Mouse (Mus musculus) hindbrain, embryonic 14.5 days (tissue): Measurements from ENCODE around the gene Rbfox1. TPM values are rescaled to one million over a fixed set of nuclear protein-coding genes. Genes with fewer than 3 reads are reported as not detected.

ENCODE experiments used
- ATAC-seq: fragments of 200-750 bp; cut with Nextera tagmentation; 2 replicates; pipeline ENCODE4 v1.8.0; 2017; ENCODE audit warnings: moderate number of reproducible peaks, mild to moderate bottlenecking, moderate TSS enrichment, moderate library complexity; ENCODE audit not compliant: low FRiP score
- DNase-seq: peaks from one replicate; pipeline ENCODE4 v3.0.0-alpha.2; 2015; ENCODE audit warnings: low spot score
- H3K27ac ChIP-seq: fragments of 300-500 bp; sonication (generic); 2 replicates; pipeline ENCODE4 v1.5.1; 2014; ENCODE audit warnings: mild to moderate bottlenecking, moderate library complexity
- H3K27me3 ChIP-seq: fragments of 300-500 bp; sonication (generic); 2 replicates; pipeline ENCODE4 v1.6.1; 2014; ENCODE audit warnings: mild to moderate bottlenecking, low read length, mixed read lengths; ENCODE audit not compliant: control insufficient read depth, insufficient read depth
- H3K36me3 ChIP-seq: fragments of 300-500 bp; sonication (generic); replicated peaks from 2 replicates; pipeline ENCODE4 v1.6.1; 2014; ENCODE audit not compliant: control insufficient read depth, insufficient read depth
- H3K4me1 ChIP-seq: fragments of 300-500 bp; sonication (generic); replicated peaks from 2 replicates; pipeline ENCODE4 v1.6.1; 2014; ENCODE audit warnings: antibody characterized with exemption, low read length, mixed read lengths; ENCODE audit not compliant: control insufficient read depth, insufficient read depth
- H3K4me2 ChIP-seq: fragments of 300-500 bp; sonication (generic); replicated peaks from 2 replicates; pipeline ENCODE4 v1.6.1; 2014; ENCODE audit warnings: mild to moderate bottlenecking, moderate library complexity
- H3K4me3 ChIP-seq: fragments of 300-500 bp; sonication (generic); replicated peaks from 2 replicates; pipeline ENCODE4 v1.5.1; 2014; ENCODE audit warnings: mild to moderate bottlenecking, low read length
- H3K9ac ChIP-seq: fragments of 300-500 bp; sonication (generic); 2 replicates; pipeline ENCODE4 v1.6.1; 2014
- H3K9me3 ChIP-seq: fragments of 300-500 bp; sonication (generic); 2 replicates; pipeline ENCODE4 v1.6.1; 2016; ENCODE audit warnings: low read length; ENCODE audit not compliant: control insufficient read depth
- WGBS: fragments of 180-500 bp; shearing (Covaris S2); extraction: QIAGEN DNeasy Blood & Tissue Kit; methylation state at CpG from one replicate; pipeline ENCODE4 v1.1.7; 2014; 5-methylcytosine and 5-hydroxymethylcytosine counted together
- polyA plus RNA-seq: library from polyadenylated mRNA; unstranded; fragments of >200 nt; fragmentation: Nextera tagmentation; extraction: Ambion mirVana; gene quantifications from 2 replicates; pipeline ENCODE4 v1.2.1, GENCODE M21; 2014

Rbfox1 gene
- polyA plus RNA-seq, 1 experiment from 2014 or later = 217 TPM

GRCm38 (mm10) chr16:6365793-6366192, 480.6 kb downstream of the Rbfox1 start:
- Histone ChIP-seq H3K9me3 (no peaks in the 10 kb centered on the region), H3K4me2 (no peak overlapping the region), H3K36me3 (no peaks in the 10 kb centered on the region), H3K9ac (no peak overlapping the region), H3K4me3 (no peak overlapping the region), H3K27me3 (no peaks in the 10 kb centered on the region), H3K27ac (no peak overlapping the region), H3K4me1 (no peaks in the 10 kb centered on the region)
- WGBS = 90% methylated on average over 2 of the region's 2 CpGs
- DNase-seq (no peak), ATAC-seq (no peak)

GRCm38 (mm10) chr16:6366649-6367048, 481.5 kb downstream of the Rbfox1 start:
- Histone ChIP-seq H3K4me1 (no peaks in the 10 kb centered on the region), H3K27ac (no peak overlapping the region), H3K4me2 (no peak overlapping the region), H3K36me3 (no peaks in the 10 kb centered on the region), H3K9me3 (no peaks in the 10 kb centered on the region), H3K9ac (no peak overlapping the region), H3K4me3 (no peak overlapping the region), H3K27me3 (no peaks in the 10 kb centered on the region)
- no peak for DNase-seq
- no peak for ATAC-seq
- 79% methylated on average over 6 of the region's 6 CpGs for WGBS

- Histone ChIP-seq H3K27ac (no peak overlapping the region), H3K4me3 (no peak overlapping the region), H3K4me2 (no peak overlapping the region), H3K9ac (no peak overlapping the region), H3K4me1 (peaks cover 11% of the 10 kb centered on the region; the same call in 1 of the 2 replicates), H3K36me3 (no peaks in the 10 kb centered on the region), H3K9me3 (no peaks in the 10 kb centered on the region), H3K27me3 (no peaks in the 10 kb centered on the region)
- WGBS = 94% methylated on average over 3 of the region's 3 CpGs
- DNase-seq (no peak), ATAC-seq (no peak)
These were observed 495.8 kb downstream of the Rbfox1 start for GRCm38 (mm10) chr16:6380924-6381323.

- H3K4me2 ChIP-seq = no peak overlapping the region
- H3K36me3 ChIP-seq = no peaks in the 10 kb centered on the region
- peaks cover 11% of the 10 kb centered on the region; the same call in 1 of the 2 replicates for H3K4me1 ChIP-seq
- DNase-seq = no peak
- H3K27ac ChIP-seq = no peak overlapping the region
- no peak overlapping the region for H3K4me3 ChIP-seq
- H3K9ac ChIP-seq = no peak overlapping the region
- no peak for ATAC-seq
- no peaks in the 10 kb centered on the region for H3K27me3 ChIP-seq
- 52% methylated on average over 2 of the region's 2 CpGs for WGBS
- H3K9me3 ChIP-seq = no peaks in the 10 kb centered on the region
These were observed 496.4 kb downstream of the Rbfox1 start for GRCm38 (mm10) chr16:6381572-6381971.

GRCm38 (mm10) chr16:6382712-6383111, 497.6 kb downstream of the Rbfox1 start:
- no peak for DNase-seq
- Histone ChIP-seq H3K4me1 (peaks cover 11% of the 10 kb centered on the region; the same call in 1 of the 2 replicates), H3K4me3 (no peak overlapping the region), H3K9me3 (no peaks in the 10 kb centered on the region), H3K36me3 (no peaks in the 10 kb centered on the region), H3K27ac (no peak overlapping the region), H3K9ac (no peak overlapping the region), H3K27me3 (no peaks in the 10 kb centered on the region), H3K4me2 (no peak overlapping the region)
- no peak for ATAC-seq
- WGBS = 93% methylated on average over 5 of the region's 5 CpGs

- H3K4me2 ChIP-seq = no peak overlapping the region
- no peak for DNase-seq
- ATAC-seq = no peak
- no peaks in the 10 kb centered on the region for H3K4me1 ChIP-seq
- no peak overlapping the region for H3K4me3 ChIP-seq
- H3K27me3 ChIP-seq = no peaks in the 10 kb centered on the region
- no peaks in the 10 kb centered on the region for H3K9me3 ChIP-seq
- WGBS = 84% methylated on average over 6 of the region's 6 CpGs
- no peak overlapping the region for H3K9ac ChIP-seq
- H3K36me3 ChIP-seq = no peaks in the 10 kb centered on the region
- no peak overlapping the region for H3K27ac ChIP-seq
These were observed 505.2 kb downstream of the Rbfox1 start for GRCm38 (mm10) chr16:6390278-6390930.

- no peaks in the 10 kb centered on the region for H3K36me3 ChIP-seq
- no peak overlapping the region for H3K4me2 ChIP-seq
- no peaks in the 10 kb centered on the region for H3K9me3 ChIP-seq
- no peak overlapping the region for H3K4me3 ChIP-seq
- H3K27ac ChIP-seq = no peak overlapping the region
- 58% methylated on average over 8 of the region's 8 CpGs for WGBS
- no peak overlapping the region for H3K9ac ChIP-seq
- H3K27me3 ChIP-seq = no peaks in the 10 kb centered on the region
- H3K4me1 ChIP-seq = no peaks in the 10 kb centered on the region
- no peak for ATAC-seq
- DNase-seq = no peak
These were observed 511.7 kb downstream of the Rbfox1 start for GRCm38 (mm10) chr16:6396676-6397409.

GRCm38 (mm10) chr16:6397635-6398034, 512.5 kb downstream of the Rbfox1 start:
- no peaks in the 10 kb centered on the region for H3K4me1 ChIP-seq
- H3K27ac ChIP-seq = no peak overlapping the region
- H3K27me3 ChIP-seq = no peaks in the 10 kb centered on the region
- no peaks in the 10 kb centered on the region for H3K36me3 ChIP-seq
- H3K9ac ChIP-seq = no peak overlapping the region
- ATAC-seq (no peak), DNase-seq (no peak)
- H3K9me3 ChIP-seq = no peaks in the 10 kb centered on the region
- no peak overlapping the region for H3K4me3 ChIP-seq
- no peak overlapping the region for H3K4me2 ChIP-seq
- WGBS = 98% methylated on average over 2 of the region's 2 CpGs

- Histone ChIP-seq H3K9ac (no peak overlapping the region), H3K27ac (no peak overlapping the region)
- DNase-seq = no peak
These were observed 517.7 kb downstream of the Rbfox1 start for GRCm38 (mm10) chr16:6402816-6403215.

More at GRCm38 (mm10) chr16:6402816-6403215, 517.7 kb downstream of the Rbfox1 start:
- no peaks in the 10 kb centered on the region for H3K9me3 ChIP-seq
- H3K4me3 ChIP-seq = no peak overlapping the region
- no peak overlapping the region for H3K4me2 ChIP-seq
- ATAC-seq = no peak
- H3K4me1 ChIP-seq = no peaks in the 10 kb centered on the region
- WGBS = 85% methylated on average over 3 of the region's 3 CpGs
- H3K27me3 ChIP-seq = no peaks in the 10 kb centered on the region
- H3K36me3 ChIP-seq = no peaks in the 10 kb centered on the region
